Mouse (Mus musculus) olfactory bulb, adult 2 months (tissue): Measurements from ENCODE around the gene Tmem184b. TPM values are rescaled to one million over a fixed set of nuclear protein-coding genes. Genes with fewer than 3 reads are reported as not detected.
A peak's percentile ranks its signal among the peaks of the same experiment; 100 is the strongest.

Experiments
- H3K27ac ChIP-seq: fragments of 200-500 bp; 2 replicates; pipeline ENCODE4 v1.5.1; 2012; ENCODE audit warnings: low read depth, low read length; ENCODE audit not compliant: insufficient read depth
- H3K4me1 ChIP-seq: fragments of 200-500 bp; 2 replicates; pipeline ENCODE4 v1.6.1; 2012; ENCODE audit warnings: low read length; ENCODE audit not compliant: control insufficient read depth, insufficient read depth
- H3K4me3 ChIP-seq: fragments of 200-500 bp; 2 replicates; pipeline ENCODE4 v1.5.1; 2012; ENCODE audit warnings: mild to moderate bottlenecking, low read depth, low read length, moderate library complexity; ENCODE audit not compliant: insufficient read depth
- CTCF ChIP-seq: fragments of 200-500 bp; IDR thresholded peaks from 2 replicates; pipeline ENCODE4 v1.5.1; 2012; ENCODE audit warnings: low read depth, mild to moderate bottlenecking, low read length, moderate library complexity; ENCODE audit not compliant: insufficient read depth
- POLR2A ChIP-seq: fragments of 200-500 bp; IDR thresholded peaks from 2 replicates; pipeline ENCODE4 v1.6.1; 2012; ENCODE audit warnings: mild to moderate bottlenecking, low read depth, low read length, moderate library complexity; ENCODE audit not compliant: insufficient read depth
- WGBS: fragments of 180-500 bp; shearing (Covaris S2); methylation state at CpG from one replicate; pipeline ENCODE4 v1.1.7; 2018; 5-methylcytosine and 5-hydroxymethylcytosine counted together
- polyA plus RNA-seq: library from polyadenylated mRNA; stranded (reverse); fragments of >200 nt; gene quantifications from 2 replicates; pipeline ENCODE4 v1.2.4, GENCODE M21; 2012; ENCODE audit warnings: low replicate concordance; ENCODE audit not compliant: missing spikeins, insufficient read depth, insufficient read length

Tmem184b gene
- polyA plus RNA-seq, 1 experiment, result not detected

GRCm38 (mm10) chr15:79406564-79406963, 3.2 kb upstream of the Tmem184b start:
- Histone ChIP-seq H3K27ac (no peak overlapping the region), H3K4me1 (peaks cover 13% of the 10 kb centered on the region), H3K4me3 (no peak overlapping the region)
- TF ChIP-seq CTCF, result no peak
- no peak for TF ChIP-seq POLR2A
- 86% methylated on average over 4 of the region's 4 CpGs for WGBS

GRCm38 (mm10) chr15:79404277-79404676, 908 bp upstream of the Tmem184b start:
- no peak overlapping the region for H3K4me3 ChIP-seq
- WGBS, result 39% methylated on average over 1 of the region's 1 CpGs
- no peak overlapping the region for H3K27ac ChIP-seq
- H3K4me1 ChIP-seq, result peaks cover 35% of the 10 kb centered on the region
- TF ChIP-seq CTCF (no peak), POLR2A (no peak)

- WGBS, result 18% methylated on average over 9 of the region's 9 CpGs
- peak overlapping the region; percentile 85; the same call in 1 of the 2 replicates for H3K27ac ChIP-seq
- no peak for TF ChIP-seq CTCF
- no peak for TF ChIP-seq POLR2A
- H3K4me1 ChIP-seq, result peaks cover 36% of the 10 kb centered on the region
- peak overlapping the region; percentile 88 for H3K4me3 ChIP-seq
These were observed 418 bp upstream of the Tmem184b start for GRCm38 (mm10) chr15:79403763-79404210.

GRCm38 (mm10) chr15:79402176-79402575, 1.2 kb downstream of the Tmem184b start:
- TF ChIP-seq CTCF (no peak), POLR2A (no peak)
- WGBS, result 18% methylated on average over 5 of the region's 5 CpGs
- peak overlapping the region; percentile 88 for H3K4me3 ChIP-seq
- no peak overlapping the region for H3K27ac ChIP-seq
- H3K4me1 ChIP-seq, result peaks cover 44% of the 10 kb centered on the region

DNA sequence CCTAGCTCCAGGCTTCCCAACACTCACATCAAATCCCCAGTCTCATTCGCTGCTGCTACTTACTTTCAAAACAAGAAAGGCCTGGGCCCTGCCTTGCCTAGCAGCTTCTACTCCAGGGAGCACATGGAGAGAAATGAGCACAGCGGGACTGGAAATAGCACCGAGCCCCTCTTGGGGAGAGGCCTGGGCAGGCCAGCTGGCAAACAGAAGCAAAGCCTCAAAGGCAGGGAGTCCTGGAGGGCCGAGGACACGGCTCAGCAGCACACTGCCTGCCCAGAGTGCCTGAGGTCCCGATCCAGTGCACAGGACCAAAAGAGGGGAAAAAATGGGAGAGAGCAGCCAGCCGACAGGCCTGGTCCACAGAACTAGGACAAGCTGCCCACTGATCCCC, 2.4 kb downstream of the Tmem184b start:
- WGBS, result 22% methylated on average over 7 of the region's 7 CpGs
- H3K27ac ChIP-seq, result no peak overlapping the region
- H3K4me1 ChIP-seq, result peaks cover 49% of the 10 kb centered on the region
- TF ChIP-seq POLR2A (no peak), CTCF (no peak)
- H3K4me3 ChIP-seq, result peak overlapping the region; percentile 9; the same call in 1 of the 2 replicates

DNA sequence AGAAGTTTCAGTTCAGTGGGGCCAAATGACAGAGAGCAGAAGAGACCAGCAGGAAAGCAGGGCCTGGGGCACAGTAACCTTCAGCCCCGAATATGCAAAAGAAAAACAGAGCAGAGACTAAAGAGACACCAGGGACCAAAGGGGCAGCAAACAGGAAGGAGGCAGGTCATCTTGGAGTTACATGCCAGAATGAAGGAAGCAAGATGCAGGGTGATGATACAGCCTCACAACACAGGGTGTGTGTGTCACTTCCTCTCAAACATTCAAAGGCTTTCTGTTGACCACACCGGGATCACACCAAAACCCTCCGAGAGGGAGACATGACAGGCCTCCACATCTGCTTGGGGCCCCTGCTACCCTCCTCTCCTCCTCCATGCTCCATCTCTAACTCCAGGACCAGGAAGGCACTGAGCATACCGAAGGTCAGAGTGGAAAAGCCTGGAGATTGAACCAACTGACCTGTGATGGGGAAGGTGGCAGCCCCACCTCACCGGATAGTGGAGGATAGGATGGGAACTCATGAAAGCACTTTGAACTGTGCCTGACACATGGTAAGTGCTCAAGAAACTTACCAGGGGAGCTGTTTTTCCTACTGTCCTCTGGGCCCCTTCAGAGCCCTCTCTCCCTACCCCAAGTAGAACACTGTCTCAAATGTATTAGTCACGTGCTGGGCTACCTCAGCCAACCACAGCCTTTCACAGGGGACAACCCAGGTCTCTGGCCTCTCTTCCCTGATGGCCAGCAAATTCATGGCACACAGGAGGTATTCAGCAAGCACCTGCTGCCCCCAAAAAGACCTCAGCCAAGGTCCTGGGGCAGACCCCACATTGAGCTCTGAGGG, 3.0 kb downstream of the Tmem184b start:
- WGBS, result 67% methylated on average over 6 of the region's 6 CpGs
- Histone ChIP-seq H3K4me3 (no peak overlapping the region), H3K4me1 (peaks cover 55% of the 10 kb centered on the region), H3K27ac (peak overlapping the region; percentile 19; the same call in 1 of the 2 replicates)
- TF ChIP-seq CTCF (no peak), POLR2A (no peak)

DNA sequence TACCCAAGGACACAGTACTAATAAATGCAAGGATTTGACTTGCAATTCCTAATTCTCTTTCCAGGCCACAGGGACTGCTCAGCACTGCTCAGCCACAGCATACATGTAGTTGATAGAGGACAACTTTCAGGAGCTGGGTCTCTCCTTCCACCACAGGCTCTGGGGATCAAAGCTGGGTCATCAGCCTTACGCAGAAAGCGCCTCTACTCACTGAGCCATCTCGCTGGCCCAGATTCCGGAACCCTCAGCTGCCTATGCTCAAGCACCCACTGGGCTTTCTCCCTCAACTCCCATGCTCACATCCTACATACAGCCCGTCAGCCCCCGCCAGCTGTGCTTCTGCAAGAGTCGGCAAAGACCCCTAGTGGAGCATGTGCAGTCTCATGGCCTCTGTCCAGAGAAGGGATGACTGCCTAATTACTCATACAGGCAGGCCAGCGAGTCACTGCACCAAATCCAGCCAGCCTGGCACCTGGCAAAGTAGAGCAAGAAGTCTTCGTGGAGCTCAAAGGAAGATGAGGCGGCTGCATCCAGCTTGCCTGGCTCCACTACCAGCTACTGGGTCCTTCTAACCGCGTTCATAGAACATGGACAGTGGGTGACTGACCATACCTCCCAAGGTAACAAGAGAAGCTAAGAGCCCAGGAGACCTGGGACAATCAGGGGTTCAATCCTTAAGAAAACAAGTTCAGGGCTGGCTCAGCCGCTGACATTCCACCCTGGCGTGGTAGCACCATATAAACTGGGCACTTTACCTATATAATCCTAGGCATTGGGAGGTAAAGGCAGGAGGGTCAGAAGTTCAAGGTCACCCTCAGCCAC, 3.9 kb downstream of the Tmem184b start:
- Histone ChIP-seq H3K4me1 (peaks cover 64% of the 10 kb centered on the region), H3K4me3 (no peak overlapping the region), H3K27ac (peak overlapping the region; percentile 19; the same call in 1 of the 2 replicates)
- 61% methylated on average over 14 of the region's 14 CpGs for WGBS
- TF ChIP-seq CTCF (no peak), POLR2A (no peak)

DNA sequence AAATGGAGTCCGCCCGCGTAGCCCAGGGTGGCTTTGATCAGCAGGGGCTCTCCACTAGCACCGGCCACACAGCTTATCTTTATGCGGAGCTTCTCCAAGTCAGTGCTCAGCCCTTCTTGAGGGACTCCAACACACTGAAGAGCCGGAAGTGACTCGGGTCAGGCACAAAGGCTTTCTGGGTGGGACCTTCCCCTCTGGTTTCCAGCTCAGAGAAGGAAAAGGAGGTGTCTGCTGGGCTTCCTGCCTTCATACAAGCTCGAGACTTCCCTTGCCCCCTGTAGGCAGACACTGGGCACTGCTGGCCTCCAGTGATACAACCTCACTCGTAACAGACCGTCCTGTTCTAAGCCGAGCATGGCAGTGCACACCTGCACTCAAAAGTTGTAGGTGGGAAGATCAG, 6.6 kb downstream of the Tmem184b start:
- peaks cover 73% of the 10 kb centered on the region for H3K4me1 ChIP-seq
- TF ChIP-seq CTCF, result peak; percentile 36; the same call in 1 of the 2 replicates
- TF ChIP-seq POLR2A, result no peak
- H3K4me3 ChIP-seq, result no peak overlapping the region
- no peak overlapping the region for H3K27ac ChIP-seq
- WGBS, result 86% methylated on average over 11 of the region's 11 CpGs

DNA sequence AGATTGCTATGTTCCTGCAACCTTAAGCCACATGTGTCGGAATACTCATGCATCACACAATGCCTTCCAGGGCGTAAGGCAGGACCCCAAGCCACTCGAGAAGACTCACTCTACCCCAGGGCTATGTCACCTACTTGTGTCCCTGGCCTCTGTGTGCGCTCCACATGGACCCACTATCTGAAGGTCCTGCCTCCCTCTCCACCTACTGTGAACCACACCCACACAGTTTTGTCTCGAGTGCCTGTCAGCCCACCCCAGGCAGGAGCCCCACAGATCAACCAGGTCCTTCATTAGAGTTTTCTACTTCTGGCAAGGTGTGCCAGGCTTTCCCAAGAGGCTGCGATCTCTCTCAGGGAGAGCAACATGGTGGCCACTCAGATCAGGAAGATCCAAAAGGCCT, 8.1 kb downstream of the Tmem184b start:
- peaks cover 71% of the 10 kb centered on the region for H3K4me1 ChIP-seq
- H3K27ac ChIP-seq, result no peak overlapping the region
- TF ChIP-seq CTCF, result no peak
- TF ChIP-seq POLR2A, result no peak
- H3K4me3 ChIP-seq, result no peak overlapping the region
- 63% methylated on average over 6 of the region's 6 CpGs for WGBS

DNA sequence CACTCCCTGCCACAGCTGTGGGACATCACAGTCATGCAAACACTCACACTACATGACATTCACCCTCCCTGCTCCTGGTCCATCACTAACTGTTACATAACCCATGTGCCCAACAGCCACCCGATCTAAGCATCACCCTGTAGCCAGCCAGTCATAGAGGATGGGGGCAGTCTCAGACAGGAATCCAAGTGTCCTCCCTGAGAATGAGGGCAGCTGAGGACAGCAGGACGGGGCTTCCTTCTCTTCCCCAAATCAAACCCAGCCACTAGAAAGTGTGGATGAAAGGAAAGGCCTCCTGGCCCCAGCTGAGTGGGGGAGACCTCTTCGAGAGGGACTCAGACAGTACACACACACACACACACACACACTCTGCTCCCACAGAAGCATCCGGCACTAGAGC, 8.5 kb downstream of the Tmem184b start:
- no peak for TF ChIP-seq POLR2A
- no peak for TF ChIP-seq CTCF
- Histone ChIP-seq H3K4me1 (peaks cover 72% of the 10 kb centered on the region), H3K4me3 (no peak overlapping the region), H3K27ac (no peak overlapping the region)
- 36% methylated on average over 4 of the region's 4 CpGs for WGBS
